Mouse (Mus musculus) c-Kit-positive CD71-negative TER-119-negative erythroid progenitor cells, embryonic 14.5 days (primary cell): ENCODE results near the gene Fam227b.

Source experiments
- DNase-seq: peaks from one replicate; pipeline ENCODE4 v3.0.0-alpha.2; 2013; ENCODE audit warnings: low read depth

Fam227b gene

DNA sequence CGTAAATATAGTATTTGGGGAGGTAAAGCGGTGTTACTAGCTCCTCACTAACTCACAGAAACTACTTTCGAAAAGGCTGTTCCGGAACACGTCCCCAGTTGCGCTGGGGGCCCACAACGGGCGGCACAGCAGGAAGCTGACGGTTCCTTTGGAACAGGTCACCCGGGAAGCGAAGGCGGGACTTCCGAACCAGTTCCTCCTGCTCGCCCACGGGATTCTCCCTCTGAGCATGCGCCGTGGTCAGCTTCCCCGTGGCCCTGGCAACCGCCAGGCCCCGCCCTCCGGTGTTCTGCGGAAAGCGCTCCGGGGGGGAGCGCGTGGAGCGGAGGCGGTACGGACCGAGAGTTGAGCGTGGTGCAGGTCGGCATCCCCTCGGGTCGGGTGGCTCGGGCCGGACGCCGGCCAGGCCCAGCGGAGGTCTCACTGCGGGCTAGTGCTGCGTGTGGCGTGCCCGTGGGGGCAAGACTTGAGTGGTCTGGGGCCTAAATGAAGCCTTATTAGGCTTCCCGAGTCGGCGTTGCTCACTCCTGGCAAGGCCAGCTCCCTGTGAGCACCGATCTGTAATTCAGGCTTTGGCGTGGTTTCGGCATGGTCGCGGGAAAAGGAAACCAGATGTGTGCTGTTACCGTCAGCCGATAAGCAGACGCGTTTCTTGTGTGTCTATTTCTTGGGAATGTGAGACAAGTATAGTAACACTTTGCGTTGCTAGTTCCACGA lies at the start of gene Fam227b, which contains the start of gene Dtwd1:
Fam227b (minus strand) TSS at position 150 of the 717 bp plus-strand sequence.
Dtwd1 (plus strand) TSS at position 287 of the 717 bp plus-strand sequence.
- peak; percentile 97 for DNase-seq

DNA sequence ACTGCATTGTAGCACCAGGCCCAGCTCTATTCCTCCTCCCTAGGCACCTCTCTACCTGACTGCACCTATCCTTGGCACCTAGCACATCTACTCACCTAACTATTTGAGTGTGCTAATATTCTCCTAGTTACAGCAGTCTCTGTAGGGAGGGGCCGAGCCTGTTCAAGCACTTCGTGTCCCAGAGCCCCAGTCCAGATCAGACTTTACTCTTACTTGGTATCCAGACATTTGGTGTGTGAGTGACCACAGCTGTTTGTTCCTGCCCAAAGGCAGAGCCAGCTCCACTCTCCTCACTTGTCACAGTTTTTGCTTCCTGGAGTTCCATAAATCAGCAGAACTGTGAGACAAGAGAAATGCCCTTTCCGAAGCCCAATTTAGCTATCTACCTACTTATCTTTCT lies 47.2 kb upstream of the Fam227b start:
- DNase-seq, result no peak

DNA sequence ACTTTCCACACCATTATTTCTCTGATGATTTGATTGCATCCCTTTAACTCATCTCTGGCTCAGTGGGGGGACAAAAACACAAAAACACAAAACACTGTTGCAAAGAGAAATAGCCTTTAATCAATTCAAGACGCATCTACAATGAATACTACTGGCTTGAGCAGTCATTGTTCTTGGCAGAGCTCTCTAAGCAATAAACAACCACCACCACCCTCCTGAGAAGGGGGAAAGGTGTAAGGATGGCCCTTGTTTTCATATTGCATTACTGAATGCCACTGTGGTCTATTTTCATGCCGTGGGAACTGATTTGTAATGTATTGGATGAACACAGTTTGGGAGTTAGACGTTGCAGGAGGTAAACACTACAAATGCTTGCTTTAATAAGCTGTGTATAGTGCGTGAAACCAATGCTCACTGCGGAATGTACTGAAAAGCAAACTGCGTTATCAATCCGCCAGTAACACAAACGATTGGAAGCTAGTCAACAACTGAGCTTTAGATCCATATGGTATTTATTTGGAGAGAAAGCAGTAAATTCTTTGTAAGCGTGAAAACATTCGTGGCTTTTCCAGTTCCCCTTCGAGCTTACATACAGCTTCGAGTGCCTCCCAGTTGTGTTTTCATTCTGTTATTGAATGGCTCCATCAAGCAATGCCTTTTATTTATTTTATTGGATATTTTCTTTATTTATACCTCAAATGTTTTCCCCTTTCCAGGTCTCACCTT lies 44.0 kb upstream of the Fam227b start:
- no peak for DNase-seq

DNA sequence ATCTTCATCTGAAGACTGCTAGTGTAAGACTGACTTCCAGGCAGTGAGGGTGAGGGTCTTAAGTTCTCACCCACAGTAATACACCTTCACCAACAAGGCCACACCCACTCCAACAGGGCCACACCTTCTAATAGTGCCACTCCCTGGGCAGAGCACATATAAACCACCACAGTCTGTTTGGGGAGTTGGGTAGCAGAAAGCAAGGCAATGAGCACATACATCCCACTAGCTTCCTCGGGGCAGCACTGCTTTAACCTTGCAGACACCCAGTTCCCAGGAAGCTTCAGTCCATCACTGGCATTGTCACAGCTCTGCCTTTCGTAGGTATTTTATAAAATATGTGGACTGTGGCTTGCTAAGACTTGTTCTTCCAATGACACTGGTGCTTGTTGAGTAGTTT lies 40.3 kb upstream of the Fam227b start:
- no peak for DNase-seq

DNA sequence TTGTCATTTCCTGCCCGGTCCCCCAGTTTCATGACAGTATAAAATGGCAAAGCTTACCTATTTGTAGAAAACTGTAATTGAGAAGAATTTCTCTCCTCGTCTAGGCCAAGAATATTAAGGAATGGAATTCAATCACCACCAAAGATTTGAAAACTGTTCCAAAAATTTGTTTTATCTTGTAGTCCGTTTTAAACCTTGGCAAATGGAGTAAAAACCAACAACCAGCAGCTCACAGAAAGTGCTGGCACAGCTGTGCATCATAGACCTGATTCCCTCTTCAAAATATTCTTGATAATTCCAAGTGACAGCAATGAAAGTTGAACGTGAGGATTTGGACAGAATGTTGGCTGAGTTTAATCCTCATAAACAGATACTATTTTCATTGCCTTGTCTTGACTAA lies 39.5 kb upstream of the Fam227b start:
- no peak for DNase-seq

DNA sequence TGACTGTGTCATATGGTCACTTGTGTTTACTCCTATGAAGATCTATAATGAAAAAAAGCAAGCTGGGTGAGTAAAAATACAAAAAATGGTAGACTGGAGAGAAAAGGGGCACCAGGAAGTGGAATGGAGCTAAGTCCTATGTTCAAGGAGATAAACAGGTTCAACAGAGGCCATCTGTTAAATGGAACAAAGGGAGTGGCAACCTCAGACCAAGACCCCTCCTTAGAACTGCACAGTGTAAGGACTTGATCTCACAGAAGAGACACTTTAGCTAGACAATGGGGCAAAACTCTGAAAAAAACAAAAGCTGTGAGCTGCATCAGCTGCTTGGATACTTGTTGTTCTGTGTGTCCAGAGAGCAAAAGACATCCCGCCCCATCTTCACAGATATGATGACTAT lies 19.6 kb upstream of the Fam227b start:
- DNase-seq, result no peak

DNA sequence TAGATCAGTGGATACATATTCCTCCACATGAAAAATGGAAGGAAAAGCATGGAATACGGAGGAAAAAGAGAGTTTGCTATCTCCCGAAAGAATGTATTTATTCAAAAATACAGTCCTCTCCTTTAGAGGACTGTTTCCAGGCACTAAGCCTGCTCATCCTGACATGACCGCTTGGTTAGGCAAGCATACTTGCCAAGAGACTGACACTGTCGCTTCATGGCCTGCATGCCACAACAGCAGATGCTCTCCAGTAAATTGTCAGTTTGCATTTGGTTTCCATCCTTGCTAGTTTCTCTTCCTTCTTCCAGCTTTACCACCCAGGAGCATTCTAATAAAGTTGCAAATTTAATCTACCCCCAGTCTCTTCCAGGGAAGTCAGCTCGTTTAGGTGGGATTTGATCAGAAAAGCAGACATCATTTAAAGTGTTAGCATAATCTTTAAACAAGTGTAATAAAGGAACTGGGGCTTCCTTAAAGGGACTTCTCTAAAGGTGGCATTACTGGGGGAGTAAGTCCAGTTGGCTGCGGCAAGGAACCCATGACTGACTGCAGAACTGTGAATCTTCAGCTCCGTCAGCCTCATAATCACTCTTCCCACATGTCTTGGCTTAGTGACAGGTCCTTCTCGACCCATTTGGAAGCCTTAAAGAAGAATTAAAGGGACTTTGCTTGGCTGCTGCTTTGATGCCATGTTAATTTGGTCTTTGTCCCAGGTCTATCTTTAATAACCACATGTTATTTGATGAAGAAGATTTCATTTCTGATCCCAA lies 15.2 kb upstream of the Fam227b start:
- DNase-seq, result no peak

DNA sequence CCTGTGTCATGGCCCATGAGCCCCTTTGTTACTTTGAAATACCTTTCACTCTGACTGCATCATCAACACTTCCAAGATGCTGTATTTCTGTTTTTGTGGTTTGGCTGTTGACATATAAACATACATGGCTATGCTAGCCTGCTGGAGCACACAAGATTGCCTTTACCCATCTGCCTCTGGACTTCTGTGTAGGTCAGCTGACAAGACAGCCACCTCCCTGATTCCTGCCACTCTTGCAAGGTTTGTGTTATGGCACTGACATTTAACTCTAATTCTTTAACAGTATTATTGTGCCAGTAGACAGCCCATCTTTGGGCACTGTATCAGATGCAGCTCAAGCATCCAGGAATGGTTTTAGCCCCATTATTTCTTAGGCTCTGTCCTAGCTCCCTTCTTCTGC lies 14.5 kb upstream of the Fam227b start:
- DNase-seq, result no peak

DNA sequence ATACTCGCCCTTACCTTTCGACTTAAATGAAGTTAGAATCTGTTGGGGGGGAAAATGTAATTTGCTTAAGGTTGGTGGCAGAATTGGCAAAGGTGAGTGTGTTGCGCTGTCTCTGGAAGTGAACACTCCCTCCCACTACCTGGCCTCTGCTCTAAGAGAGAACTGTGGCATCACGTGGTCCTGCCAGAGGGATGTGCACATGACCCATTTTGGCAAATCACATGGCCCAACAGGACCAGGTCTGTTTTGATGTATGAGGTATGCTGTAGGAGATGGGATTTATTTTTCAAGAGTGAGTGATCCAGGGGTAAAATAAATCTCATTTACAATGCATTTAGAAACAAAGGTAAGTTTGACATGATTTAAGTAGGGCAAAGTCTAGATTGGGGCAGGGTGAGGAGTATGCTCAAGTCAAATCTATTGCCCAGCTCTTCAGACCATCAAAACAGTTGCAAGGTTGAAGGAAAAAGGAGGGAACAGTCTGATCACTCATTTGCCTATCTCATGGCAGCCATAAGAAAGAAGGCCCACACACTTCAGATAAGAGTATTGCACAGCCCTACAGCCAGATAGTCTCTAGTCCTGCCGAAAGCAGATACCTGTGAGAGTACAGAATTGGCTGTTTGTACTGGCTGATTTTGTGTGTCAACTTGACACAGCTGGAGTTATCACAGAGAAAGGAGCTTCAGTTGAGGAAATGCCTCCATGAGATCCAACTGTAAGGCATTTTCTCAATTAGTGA lies 13.6 kb upstream of the Fam227b start:
- DNase-seq, result peak; percentile 10

DNA sequence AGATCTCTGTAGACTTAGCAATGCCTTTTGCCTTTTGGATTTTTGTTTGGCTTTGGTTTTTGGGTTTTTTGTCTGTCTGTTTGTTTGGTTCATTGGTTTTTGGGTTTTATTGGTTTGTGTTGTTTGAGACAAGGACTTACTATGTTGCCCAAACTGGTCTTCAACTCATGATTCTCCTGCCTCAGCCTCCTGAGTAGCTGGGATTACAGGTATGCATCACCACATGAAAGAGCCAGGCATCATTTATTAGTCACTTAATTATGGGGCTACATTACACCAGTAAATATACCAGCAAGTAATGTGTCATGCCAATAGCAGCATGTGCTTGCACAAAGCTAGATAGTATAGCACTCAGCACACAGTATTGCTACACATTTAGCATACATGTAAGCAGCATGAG lies 4.1 kb downstream of the Fam227b start:
- peak; percentile 3 for DNase-seq

DNA sequence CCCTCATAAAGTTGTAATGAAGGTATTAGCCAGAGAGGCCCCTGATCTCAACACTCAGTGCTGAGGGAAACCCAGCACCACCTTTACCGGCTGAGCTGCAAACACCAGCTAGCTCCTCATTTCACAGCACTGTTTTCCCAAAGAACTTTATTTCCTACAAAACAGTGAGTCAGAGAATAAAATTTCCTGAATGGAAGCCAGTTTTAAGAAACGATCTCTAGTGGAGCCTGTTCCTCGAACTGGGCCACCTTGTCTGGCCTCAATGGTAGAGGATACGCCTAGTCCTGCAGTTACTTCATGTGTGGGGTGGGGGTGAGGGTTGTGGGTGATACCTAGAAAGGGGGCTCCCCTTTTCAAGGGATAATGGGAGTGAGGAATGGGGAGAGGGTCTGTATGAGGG lies 57.2 kb downstream of the Fam227b start:
- no peak for DNase-seq

DNA sequence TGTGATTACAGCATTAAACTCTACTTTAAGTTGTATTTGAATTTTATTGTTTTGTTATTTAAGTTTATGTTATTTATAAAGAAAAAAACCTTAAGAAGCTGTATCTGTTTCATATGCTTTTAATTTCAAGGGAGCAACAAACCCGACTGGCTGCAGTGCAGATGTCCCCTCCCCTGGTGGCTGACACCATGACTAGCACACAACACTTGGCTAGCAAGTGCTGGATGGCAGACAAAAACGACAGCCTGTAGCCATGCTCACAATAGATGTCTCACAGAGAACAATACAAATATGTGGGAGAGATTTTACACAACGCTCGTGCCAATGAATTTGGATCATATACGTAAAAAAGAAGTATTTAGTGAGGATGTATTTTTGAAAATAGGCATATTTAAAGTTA lies 61.4 kb downstream of the Fam227b start:
- no peak for DNase-seq

DNA sequence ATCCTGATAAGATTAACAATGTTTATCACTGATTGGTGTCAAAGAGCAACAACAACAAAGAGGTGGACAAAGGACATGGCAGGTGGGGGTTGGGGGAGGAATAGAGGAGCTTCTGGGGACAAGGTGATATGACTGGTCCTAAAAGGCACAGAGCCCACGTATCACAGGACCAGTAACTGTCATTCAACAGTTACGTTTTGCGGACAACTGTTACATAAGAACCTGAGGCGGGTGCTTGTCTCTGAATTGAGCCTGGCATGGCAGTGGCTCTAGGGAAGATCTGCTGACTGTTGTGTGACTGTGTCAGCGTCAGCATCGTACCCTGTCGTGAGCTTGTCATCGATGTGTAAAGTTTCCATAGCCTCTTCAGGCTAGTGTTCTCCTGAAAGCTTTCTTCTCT lies 65.6 kb downstream of the Fam227b start:
- no peak for DNase-seq

DNA sequence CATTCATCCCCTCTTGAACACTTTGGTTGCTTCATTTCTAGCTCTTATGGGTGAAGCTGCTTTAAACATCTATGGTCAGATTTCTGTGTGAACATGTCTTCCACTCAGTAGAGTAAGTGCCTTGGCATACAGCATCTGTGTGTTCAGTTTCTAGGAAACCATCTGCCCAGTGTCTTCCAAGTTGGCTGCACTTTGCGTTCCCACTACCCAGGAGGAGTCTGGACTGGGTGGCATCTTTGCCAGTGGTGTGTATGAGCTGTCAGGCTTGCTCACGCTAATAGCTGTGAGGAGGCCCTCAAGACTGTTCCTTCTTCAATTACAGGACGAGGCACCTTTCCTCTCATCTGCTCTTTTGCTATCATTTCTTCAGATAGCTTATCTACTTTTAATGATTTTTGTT lies 67.5 kb downstream of the Fam227b start:
- no peak for DNase-seq

DNA sequence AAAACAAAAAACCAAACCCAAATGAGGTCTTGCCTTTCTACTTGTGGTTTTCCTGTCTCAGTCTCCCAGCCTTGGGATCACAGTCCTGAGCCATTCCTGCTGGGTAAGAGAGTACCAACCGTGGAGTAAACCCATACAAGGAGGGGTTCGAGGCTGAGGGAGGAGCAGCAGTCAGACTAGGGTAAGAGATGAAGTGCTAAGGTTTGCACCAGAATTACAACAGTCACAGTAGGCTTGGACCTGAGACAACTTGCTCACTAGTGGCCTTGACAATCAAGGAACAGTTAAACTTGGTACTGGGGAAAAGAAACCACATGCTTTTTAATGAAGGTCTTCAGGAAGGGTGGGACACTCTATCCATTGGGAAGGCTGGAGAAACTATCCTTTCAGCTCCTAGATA lies 72.7 kb downstream of the Fam227b start:
- no peak for DNase-seq

DNA sequence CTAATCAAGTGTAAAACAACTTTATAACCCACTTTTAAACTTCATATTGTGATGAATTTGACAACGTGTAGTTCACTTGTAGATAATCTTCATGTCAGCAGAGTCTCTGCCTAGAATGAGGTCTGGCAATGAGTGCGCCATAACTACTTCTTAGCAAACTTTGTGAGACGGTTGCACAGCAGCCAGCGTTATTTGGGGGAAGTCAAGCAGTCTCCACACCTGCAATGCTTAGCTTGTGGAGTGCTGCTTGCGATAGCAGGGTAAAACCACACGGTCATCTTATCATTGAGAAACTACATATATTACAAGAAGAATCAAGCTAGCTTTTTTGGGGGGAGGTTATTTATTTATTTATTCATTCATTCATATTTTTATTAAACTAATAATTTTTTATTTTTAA lies 75.3 kb downstream of the Fam227b start:
- DNase-seq, result no peak

DNA sequence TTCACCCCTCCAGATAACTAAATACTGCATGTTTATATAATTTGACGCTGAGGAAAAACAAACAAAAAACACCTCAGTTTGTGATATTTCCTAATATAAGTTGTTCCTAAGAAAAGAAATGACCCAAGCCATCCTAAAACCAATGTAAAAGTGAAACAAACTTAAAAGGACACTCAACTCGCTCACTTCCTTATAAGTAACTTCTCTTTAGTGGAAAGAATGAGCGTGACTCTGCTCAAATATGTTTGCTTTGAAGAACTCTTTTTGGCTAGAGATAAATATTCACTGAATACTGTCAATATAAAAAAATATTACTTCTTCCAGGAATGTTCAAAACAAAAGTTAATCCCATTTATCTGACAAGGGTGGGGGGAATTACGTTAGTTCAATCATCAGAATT lies 78.1 kb downstream of the Fam227b start:
- no peak for DNase-seq

DNA sequence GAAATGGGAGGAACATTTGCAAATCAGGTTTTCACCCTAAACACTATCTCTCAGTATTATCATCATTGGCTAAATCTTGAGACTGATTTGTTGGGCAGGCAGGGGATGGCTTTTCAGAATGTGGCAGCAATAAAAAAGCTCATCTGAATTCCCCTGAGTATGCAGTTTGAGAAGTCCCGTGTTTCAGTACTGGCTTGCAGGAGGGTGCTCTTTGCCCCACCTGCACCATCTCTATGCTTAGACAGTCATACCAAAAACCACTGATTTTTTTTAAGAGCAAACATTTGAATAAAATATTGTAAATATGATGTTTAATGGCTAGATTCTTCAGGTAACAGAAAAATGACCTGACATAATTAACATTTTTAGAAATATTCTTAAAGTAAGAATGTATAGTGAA lies 82.1 kb downstream of the Fam227b start:
- DNase-seq, result no peak

DNA sequence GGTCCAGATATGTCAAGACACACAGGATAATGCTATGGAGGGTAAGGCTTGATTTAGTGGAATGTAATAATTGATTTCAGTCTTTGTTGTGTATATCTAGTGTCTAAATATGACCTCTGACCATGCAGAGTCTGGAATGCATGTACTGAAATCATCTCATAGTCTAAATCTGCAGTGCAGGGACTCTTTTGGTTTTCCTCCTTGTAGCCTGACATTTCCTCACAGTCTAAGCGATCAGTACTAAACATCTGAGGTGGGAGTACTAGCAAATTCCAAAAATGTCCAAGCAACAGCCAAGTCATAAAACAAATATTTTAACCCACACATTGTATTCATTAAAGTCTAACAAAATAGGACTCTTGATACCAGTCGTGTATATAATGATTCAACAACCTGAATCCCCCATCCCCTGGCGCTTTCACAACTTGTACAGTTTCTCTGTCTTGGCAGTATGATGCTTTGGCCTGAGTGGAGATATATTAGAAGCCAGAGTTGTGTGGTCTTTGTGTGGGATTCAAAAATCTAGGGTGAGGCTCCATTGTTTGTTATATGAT lies 86.4 kb downstream of the Fam227b start:
- no peak for DNase-seq

DNA sequence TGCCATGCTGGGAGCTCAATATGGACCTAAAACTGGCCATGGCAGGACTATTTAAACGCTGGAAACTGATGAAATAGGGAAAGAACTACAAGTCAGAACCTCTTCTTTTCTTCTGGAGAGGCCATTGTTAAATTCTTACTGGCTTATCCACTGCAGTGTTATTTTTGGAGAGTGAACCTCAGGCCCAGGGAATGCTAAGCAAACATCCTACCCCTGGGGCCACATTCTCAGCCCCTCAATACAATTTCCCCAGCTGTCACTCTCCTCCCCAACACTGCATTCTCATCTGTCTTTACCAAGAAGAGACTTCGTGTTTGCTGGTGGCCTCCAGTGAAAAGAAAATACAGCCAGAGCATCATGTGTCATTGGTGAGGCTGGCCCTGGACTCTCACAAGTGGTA lies 87.0 kb downstream of the Fam227b start:
- DNase-seq, result no peak

DNA sequence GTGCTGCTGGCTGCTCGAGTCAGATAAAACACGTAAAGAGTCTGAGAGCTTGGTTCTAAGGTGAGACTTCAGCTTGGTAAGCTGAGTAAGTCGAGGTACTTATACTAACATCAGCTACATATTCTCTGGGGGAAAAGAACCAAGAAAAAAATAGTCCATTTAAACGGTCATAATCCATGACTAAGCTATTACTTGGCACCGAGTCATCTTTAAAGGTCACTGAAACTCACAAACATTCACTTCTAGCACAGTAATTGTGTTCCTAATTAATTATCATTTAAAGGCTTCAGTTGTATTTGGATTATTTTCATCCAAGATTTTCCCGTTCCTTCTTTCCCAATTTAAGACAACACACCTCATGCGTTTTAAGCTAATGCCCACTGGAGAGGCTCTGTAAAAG lies 88.9 kb downstream of the Fam227b start:
- DNase-seq, result no peak
